Mouse (Mus musculus) retina, adult 2 months (tissue): ENCODE data around the gene Slc39a8.

Experiments used
- DNase-seq: peaks from one replicate; pipeline ENCODE4 v3.0.0-alpha.2; 2012; ENCODE audit warnings: low read depth, low spot score

Slc39a8 gene

DNA sequence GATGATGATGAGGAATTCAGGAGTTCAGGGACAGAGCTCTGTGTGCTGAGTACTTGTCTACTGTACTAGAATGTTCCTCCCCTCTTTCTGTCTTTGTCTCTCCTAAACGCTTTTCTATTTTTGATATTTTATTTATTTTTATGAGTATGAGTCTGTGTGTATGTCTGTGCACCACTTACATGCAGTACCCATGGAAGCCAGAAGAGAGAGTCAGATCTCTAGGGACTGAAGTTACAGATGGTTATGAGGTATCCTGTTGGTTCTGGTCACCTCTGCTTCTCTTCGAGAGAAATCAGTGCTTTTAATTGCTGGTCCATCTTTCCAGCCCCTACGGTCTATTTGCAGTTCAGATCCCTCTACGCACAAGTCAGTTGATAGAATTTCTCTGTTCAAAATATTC is 90.9 kb downstream of the Slc39a8 start:
- no peak for DNase-seq

- no peak for DNase-seq
Measured at GRCm38 (mm10) chr3:135918566-135919180, 93.6 kb downstream of the Slc39a8 start.

DNA sequence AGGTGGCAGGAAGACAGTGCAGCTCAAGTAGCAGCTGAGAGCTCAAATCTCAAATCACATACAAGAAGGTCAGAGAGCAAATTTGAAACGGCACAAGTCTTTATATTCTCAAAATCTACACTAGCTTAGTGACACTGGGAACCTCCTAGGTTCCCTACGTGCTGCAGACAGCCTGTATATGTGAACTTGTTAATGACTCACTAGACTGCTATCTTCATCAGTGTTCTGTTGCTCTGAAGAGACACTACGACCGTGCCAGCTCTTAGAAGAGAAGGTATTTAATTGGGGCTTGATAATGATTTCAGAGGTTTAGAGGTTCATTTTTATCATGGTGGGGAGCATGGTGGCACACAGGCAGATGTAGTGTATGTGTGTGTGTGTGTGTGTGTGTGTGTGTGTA is 94.2 kb downstream of the Slc39a8 start:
- no peak for DNase-seq

DNA sequence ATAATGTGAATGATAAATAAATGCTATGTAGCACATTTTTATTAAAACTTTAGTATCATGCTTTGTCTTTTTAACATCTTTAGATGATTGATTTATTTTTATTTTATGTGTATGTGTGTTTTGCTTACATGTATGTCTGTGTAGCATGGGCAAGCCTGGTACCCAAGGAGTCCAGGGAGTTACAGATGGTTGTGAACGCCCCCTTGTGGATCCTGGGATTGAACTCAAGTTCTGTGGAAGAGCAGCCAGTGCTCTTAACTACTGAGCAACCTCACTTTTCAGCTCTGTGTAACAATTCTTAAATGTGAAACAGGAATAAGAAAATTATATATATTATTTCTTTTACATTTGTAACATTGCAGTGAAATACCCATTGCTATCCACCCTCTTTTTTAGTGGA is 101.7 kb downstream of the Slc39a8 start:
- no peak for DNase-seq

GRCm38 (mm10) chr3:135928184-135928583 is 103.1 kb downstream of the Slc39a8 start:
- DNase-seq = no peak

DNA sequence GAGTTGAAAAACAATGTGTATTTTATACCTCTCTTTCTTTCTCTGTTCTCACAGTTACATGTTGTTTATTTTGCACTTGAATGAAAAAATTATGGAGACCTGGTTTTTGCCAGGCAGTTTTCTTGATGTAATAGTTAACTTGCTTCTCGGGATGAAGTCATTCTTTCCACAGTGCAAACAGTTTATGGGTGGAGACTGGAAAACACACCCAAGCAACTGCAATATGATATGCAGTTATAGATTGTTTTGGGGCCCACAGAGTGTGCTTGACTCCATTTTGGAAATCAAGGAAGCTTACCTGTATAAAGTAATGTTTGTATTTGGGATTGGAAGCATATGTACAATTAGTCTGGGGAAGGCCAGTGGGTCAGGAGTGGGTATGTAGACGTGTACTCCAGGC is 112.4 kb downstream of the Slc39a8 start:
- DNase-seq = no peak
